Mouse (Mus musculus) kidney, embryonic 16.5 days (tissue): ENCODE measurements around the gene Ccr3. TPM values are rescaled to one million over a fixed set of nuclear protein-coding genes. Genes with fewer than 3 reads are reported as not detected.
"Not testable (repeated sequence)": the region's sequence is repeated elsewhere in the genome, so short reads cannot be mapped to it uniquely, and the experiment has no call there.

ENCODE experiments used
- ATAC-seq: fragments of 200-750 bp; cut with Nextera tagmentation; 2 replicates; pipeline ENCODE4 v1.8.0; 2017; ENCODE audit warnings: moderate TSS enrichment; ENCODE audit not compliant: low FRiP score, low TSS enrichment
- H3K27ac ChIP-seq: fragments of 300-500 bp; sonication (generic); 2 replicates; pipeline ENCODE4 v1.5.1; 2014; ENCODE audit warnings: low read length
- H3K27me3 ChIP-seq: fragments of 300-500 bp; sonication (generic); 2 replicates; pipeline ENCODE4 v1.6.1; 2014; ENCODE audit warnings: low read length, control low read depth, mixed read lengths; ENCODE audit not compliant: insufficient read depth
- H3K36me3 ChIP-seq: fragments of 300-500 bp; sonication (generic); 2 replicates; pipeline ENCODE4 v1.6.1; 2014; ENCODE audit warnings: low read length, control low read depth, mixed read lengths; ENCODE audit not compliant: insufficient read depth
- H3K4me1 ChIP-seq: fragments of 300-500 bp; sonication (generic); 2 replicates; pipeline ENCODE4 v1.6.1; 2014; ENCODE audit warnings: low read length, control low read depth, mixed read lengths; ENCODE audit not compliant: insufficient read depth
- H3K4me2 ChIP-seq: fragments of 300-500 bp; sonication (generic); replicated peaks from 2 replicates; pipeline ENCODE4 v1.6.1; 2014; ENCODE audit warnings: low read depth, low read length
- H3K4me3 ChIP-seq: fragments of 300-500 bp; sonication (generic); 2 replicates; pipeline ENCODE4 v1.5.1; 2014; ENCODE audit warnings: mild to moderate bottlenecking, low read length
- H3K9ac ChIP-seq: fragments of 300-500 bp; sonication (generic); replicated peaks from 2 replicates; pipeline ENCODE4 v1.6.1; 2014; ENCODE audit warnings: low read length
- H3K9me3 ChIP-seq: fragments of 300-500 bp; sonication (generic); 2 replicates; pipeline ENCODE4 v1.6.1; 2016; ENCODE audit warnings: low read length, control low read depth
- WGBS: fragments of 180-500 bp; shearing (Covaris S2); extraction: QIAGEN DNeasy Blood & Tissue Kit; methylation state at CpG from one replicate; pipeline ENCODE4 v1.1.7; 2014; 5-methylcytosine and 5-hydroxymethylcytosine counted together
- polyA plus RNA-seq: library from polyadenylated mRNA; unstranded; fragments of >200 nt; fragmentation: Nextera tagmentation; extraction: Ambion mirVana; gene quantifications from 2 replicates; pipeline ENCODE4 v1.2.1, GENCODE M21; 2015

Gene Ccr3
- polyA plus RNA-seq, result not detected in 2 replicates

DNA sequence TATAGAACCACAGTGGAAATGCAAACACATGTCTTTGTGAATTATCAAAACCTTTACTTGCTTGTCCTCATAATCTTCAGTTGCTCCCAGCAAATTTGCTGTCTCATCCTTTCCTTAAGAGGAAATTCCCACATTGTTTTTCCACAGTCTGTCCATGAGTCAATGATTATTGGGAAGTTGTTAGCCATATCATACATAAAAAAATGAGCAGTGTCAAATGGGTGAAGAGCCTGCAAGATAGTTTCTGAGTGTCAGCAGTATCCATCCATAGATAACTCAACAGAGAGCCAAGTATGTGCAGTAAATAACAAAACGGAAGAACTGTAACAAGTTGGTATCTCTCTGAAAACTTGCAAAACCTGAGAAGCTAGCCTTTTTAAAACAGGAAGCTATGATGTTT is at the start of gene Ccr3:
Gene Ccr3 (plus strand): TSS at position 301 of the 400 bp plus-strand sequence.
- no peak for ATAC-seq
- no peak within 1 kb of the TSS for H3K4me2 ChIP-seq
- 90% methylated on average over 1 of the region's 1 CpGs for WGBS
- no peaks in the 10 kb centered on the region for H3K36me3 ChIP-seq
- no peak within 1 kb of the TSS for H3K27ac ChIP-seq
- H3K27me3 ChIP-seq, result no peaks in the 10 kb centered on the region
- H3K4me1 ChIP-seq, result no peaks in the 10 kb centered on the region
- H3K4me3 ChIP-seq, result no peak within 1 kb of the TSS
- H3K9ac ChIP-seq, result no peak within 1 kb of the TSS
- H3K9me3 ChIP-seq, result no peaks in the 10 kb centered on the region

- ATAC-seq, result no peak
- WGBS, result 73% methylated on average over 2 of the region's 2 CpGs
- Histone ChIP-seq H3K4me2 (no peak overlapping the region), H3K9ac (no peak overlapping the region), H3K27me3 (no peaks in the 10 kb centered on the region), H3K4me3 (no peak overlapping the region), H3K27ac (no peak overlapping the region), H3K9me3 (no peaks in the 10 kb centered on the region), H3K4me1 (no peaks in the 10 kb centered on the region), H3K36me3 (no peaks in the 10 kb centered on the region)
These were observed 46.1 kb upstream of the Ccr3 start for GRCm38 (mm10) chr9:123975630-123976029.

DNA sequence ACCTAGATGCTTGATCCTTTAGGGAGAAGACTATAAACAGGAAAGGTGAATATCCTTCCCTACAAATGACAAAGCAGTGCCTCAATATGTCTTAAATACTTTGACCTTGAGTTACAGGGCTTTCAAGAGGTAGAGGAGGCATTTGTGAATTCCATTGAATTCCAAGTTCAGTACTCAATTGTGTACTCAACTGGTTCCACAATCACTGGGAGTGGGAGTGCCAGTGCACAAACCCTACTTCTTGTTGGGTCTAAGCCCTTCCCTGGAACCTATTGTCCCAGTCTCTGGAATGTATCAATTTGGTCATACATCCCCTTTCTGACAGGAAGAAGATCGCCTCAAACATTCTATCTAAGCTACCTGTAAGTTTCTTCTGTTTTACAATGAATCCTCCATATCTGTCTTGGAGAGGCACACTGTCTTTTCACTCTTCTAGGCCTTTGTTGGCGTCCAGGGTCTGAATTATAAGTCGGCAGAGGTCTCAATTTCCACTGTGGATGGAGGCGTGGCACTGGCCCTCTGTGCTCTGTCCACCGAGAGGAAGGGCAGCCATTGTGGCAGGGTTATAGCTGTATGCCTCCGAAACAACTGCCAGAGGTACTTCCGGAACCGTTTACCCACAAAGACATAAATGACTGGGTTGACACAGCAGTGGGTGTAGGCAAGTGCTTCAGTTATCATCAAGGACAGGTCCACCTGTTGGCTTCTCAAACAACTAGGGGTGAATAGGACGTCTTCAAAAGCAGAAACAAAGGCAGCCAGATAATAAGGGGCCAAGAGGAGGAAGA is 44.7 kb upstream of the Ccr3 start:
- Histone ChIP-seq H3K9me3 (no peaks in the 10 kb centered on the region), H3K36me3 (no peaks in the 10 kb centered on the region), H3K9ac (no peak overlapping the region), H3K4me3 (no peak overlapping the region), H3K4me1 (no peaks in the 10 kb centered on the region), H3K27ac (no peak overlapping the region), H3K27me3 (no peaks in the 10 kb centered on the region), H3K4me2 (no peak overlapping the region)
- 85% methylated on average over 9 of the region's 9 CpGs for WGBS
- ATAC-seq, result no peak

GRCm38 (mm10) chr9:123978308-123978707 is 43.5 kb upstream of the Ccr3 start, which contains the start of gene Ccr1l1:
Ccr1l1 (minus strand) TSS chr9:123978408.
- no peak within 1 kb of the TSS for H3K9ac ChIP-seq
- H3K36me3 ChIP-seq, result no peaks in the 10 kb centered on the region
- no peak within 1 kb of the TSS for H3K27ac ChIP-seq
- no peaks in the 10 kb centered on the region for H3K4me1 ChIP-seq
- H3K4me2 ChIP-seq, result no peak within 1 kb of the TSS
- no peaks in the 10 kb centered on the region for H3K9me3 ChIP-seq
- ATAC-seq, result no peak
- no peak within 1 kb of the TSS for H3K4me3 ChIP-seq
- WGBS, result 35% methylated on average over 1 of the region's 1 CpGs
- H3K27me3 ChIP-seq, result no peaks in the 10 kb centered on the region

DNA sequence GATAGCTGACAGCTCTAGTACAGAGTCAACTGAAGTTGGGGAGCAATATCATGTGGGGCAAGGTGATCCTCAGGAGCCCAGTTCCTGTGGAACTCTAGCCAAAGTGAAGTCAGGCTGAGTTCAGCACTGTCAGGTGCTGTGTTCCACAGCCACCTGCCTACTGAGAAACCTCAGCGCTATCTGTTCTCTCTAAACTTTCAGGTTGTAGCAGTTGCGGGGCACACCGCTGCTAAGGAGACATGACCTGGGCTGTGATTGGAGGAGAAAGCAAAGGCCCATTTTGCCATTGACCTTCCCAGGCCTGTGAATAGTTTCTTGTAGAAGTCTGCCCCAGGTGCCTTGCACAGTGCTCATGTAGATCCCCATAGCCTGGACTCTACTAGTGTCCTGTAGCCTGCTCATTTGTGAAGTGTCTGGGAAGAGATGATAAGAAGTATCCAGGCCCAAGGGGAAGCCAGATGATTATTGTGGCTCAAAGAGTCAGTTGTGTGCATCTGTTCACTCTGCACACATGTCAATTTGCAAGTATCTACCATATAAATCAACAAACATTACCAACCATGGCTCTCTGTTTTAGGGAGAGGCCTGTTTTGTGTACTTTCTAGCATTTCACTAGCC is 40.8 kb upstream of the Ccr3 start:
- H3K9me3 ChIP-seq, result not testable (repeated sequence)
- no CpG with 5 or more reads among the region's 3 CpGs for WGBS

GRCm38 (mm10) chr9:123981909-123982308 is 39.9 kb upstream of the Ccr3 start:
- Histone ChIP-seq H3K36me3 (no peaks in the 10 kb centered on the region), H3K4me1 (no peaks in the 10 kb centered on the region), H3K4me2 (no peak overlapping the region), H3K27ac (no peak overlapping the region), H3K9me3 (no peaks in the 10 kb centered on the region), H3K9ac (no peak overlapping the region), H3K27me3 (no peaks in the 10 kb centered on the region), H3K4me3 (no peak overlapping the region)
- whole genome bisulfite sequencing, result 76% methylated on average over 4 of the region's 4 CpGs
- no peak for ATAC-seq

More for the DNA sequence above, 40.8 kb upstream of the Ccr3 start:
- H3K4me2 ChIP-seq, H3K27ac ChIP-seq, H3K9ac ChIP-seq, ATAC-seq, H3K4me3 ChIP-seq, H3K27me3 ChIP-seq, H3K36me3 ChIP-seq, H3K4me1 ChIP-seq: not testable (repeated sequence)

DNA sequence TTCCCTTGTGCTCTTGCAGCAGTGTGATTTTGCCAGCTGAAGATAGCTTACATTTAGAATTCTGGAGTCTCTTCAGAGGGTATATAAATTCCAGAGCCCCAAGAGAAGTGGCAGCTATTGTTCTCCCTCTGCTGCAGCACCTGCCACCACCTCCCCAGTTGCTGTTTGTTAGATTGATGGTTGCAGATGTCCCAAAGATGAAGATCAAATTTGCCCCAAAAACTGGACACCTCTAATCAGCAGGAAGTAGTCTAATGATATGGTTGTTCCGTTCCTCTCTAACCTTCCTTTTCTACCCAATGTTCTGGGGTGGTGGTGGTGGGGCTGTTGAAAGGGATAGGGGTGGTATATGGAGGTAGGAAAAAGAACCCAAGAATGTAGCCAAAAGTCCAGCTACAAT is 39.1 kb upstream of the Ccr3 start:
- H3K36me3 ChIP-seq, result no peaks in the 10 kb centered on the region
- no peak overlapping the region for H3K9ac ChIP-seq
- 86% methylated on average over 1 of the region's 1 CpGs for WGBS
- H3K4me1 ChIP-seq, result no peaks in the 10 kb centered on the region
- H3K9me3 ChIP-seq, result no peaks in the 10 kb centered on the region
- no peak for ATAC-seq
- no peak overlapping the region for H3K4me2 ChIP-seq
- H3K27ac ChIP-seq, result no peak overlapping the region
- no peaks in the 10 kb centered on the region for H3K27me3 ChIP-seq
- no peak overlapping the region for H3K4me3 ChIP-seq

DNA sequence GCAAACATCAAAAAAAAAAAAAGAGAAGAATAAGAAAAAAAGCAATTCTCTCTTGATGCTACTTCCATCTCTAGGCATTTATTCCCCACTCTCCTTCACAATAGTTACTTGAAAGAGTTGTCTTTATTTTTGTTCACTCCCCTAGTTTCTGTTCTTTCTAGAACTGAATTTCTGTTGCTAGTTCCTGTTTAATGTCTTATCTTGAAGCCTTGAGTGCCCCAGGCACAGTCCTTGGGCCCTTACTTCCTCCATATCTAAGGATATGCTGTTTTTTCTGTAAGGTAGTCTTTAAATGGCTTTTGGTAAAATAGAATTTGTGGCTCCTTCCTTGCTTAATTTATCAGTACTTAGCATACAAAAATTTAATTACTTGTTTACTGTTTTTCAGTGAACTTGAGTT is 36.8 kb upstream of the Ccr3 start:
- Histone ChIP-seq H3K27me3 (no peaks in the 10 kb centered on the region), H3K27ac (no peak overlapping the region), H3K4me1 (no peaks in the 10 kb centered on the region), H3K36me3 (no peaks in the 10 kb centered on the region), H3K4me2 (no peak overlapping the region), H3K4me3 (no peak overlapping the region), H3K9me3 (no peaks in the 10 kb centered on the region), H3K9ac (no peak overlapping the region)
- ATAC-seq, result no peak

DNA sequence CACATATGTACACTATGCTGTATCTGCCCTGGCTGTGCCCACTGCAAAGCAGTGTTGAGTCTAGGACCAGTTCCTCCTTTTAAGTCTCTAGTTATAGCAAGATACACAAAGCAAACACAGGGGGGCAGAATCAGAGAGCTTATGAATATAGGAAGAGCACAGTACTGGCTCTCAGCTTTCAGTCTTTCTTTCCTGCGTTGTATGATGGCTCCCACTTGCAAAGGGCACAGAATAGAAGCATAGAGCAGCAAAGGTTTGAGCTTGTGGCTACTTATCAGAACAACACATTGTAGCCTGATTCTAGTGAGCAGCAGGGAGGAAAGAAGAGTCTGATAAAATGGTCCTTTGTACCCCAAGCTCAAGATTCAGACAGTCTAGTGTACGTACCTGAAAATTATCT is 35.6 kb upstream of the Ccr3 start:
- 75% methylated on average over 2 of the region's 2 CpGs for WGBS
- no peak overlapping the region for H3K4me2 ChIP-seq
- no peak overlapping the region for H3K4me3 ChIP-seq
- H3K27me3 ChIP-seq, result no peaks in the 10 kb centered on the region
- no peaks in the 10 kb centered on the region for H3K9me3 ChIP-seq
- no peak overlapping the region for H3K27ac ChIP-seq
- H3K36me3 ChIP-seq, result no peaks in the 10 kb centered on the region
- H3K9ac ChIP-seq, result no peak overlapping the region
- no peak for ATAC-seq
- H3K4me1 ChIP-seq, result no peaks in the 10 kb centered on the region

GRCm38 (mm10) chr9:123989671-123990070 is 32.1 kb upstream of the Ccr3 start:
- H3K36me3 ChIP-seq, result no peaks in the 10 kb centered on the region
- WGBS, result 63% methylated on average over 3 of the region's 3 CpGs
- H3K27me3 ChIP-seq, result no peaks in the 10 kb centered on the region
- H3K4me1 ChIP-seq, result no peaks in the 10 kb centered on the region
- no peak overlapping the region for H3K27ac ChIP-seq
- H3K4me3 ChIP-seq, result no peak overlapping the region
- H3K9me3 ChIP-seq, result no peaks in the 10 kb centered on the region
- no peak overlapping the region for H3K9ac ChIP-seq
- no peak overlapping the region for H3K4me2 ChIP-seq
- no peak for ATAC-seq
